Mouse (Mus musculus) kidney, postnatal 14 days (tissue): ENCODE results near the gene Impg1.

Experiments
- DNase-seq: peaks from one replicate; pipeline ENCODE4 v3.0.0; 2022; ENCODE audit warnings: mixed read lengths

The Impg1 gene

GRCm38 (mm10) chr9:80465381-80465780, at the start of gene Impg1:
TSS of gene Impg1 (minus strand) at chr9:80465481.
- DNase-seq, result no peak

GRCm38 (mm10) chr9:80509464-80510153, 44.3 kb upstream of the Impg1 start:
- DNase-seq, result no peak

DNA sequence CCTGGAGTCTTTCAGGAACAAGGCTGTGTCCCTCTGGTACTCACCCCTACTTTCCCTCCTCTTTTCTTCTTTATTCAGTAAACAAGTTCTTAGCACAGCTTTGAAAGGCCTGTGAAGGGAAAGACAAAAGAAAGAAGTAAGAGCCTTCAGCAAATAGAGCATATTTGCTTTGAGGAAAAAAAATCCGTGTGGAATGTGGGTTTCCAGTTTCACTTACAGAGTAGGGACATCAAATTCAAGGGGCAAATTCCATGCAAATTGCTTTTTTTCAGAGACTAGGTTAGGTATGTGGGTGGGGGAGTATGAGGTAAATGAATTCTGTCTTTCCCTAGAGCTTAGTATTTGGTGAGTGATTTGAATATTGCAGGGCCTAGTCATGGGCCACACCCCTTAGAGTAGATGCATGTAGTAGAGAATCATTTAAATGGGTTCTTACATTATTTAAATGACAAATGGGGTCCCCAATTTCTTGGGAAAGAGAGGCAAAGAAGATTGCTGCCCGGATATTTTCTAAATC, 39.3 kb upstream of the Impg1 start:
- DNase-seq, result no peak

GRCm38 (mm10) chr9:80491591-80491990, 26.3 kb upstream of the Impg1 start:
- no peak for DNase-seq

DNA sequence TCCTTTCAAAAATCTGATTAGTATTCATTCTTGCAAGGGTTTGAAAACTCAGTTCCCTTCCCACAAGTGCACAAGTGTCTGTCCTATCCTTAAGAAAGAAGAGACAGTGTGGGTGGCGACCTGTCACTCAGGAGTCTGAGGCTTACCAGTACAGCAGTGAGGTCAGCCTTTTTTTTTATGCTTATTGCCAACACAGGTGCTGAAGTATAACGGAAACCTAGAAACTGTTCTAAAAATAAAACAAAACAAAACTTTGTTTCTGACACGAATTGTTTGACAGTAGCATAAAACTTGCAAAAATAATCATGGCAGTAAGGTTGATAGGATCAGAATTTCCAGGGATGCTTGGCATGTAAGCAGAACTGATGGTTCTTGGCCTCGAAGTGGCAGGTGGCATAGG, 4.9 kb downstream of the Impg1 start:
- DNase-seq, result no peak

- no peak for DNase-seq
These were observed 14.6 kb downstream of the Impg1 start for GRCm38 (mm10) chr9:80450467-80451261.

GRCm38 (mm10) chr9:80441096-80441710, 24.1 kb downstream of the Impg1 start:
- no peak for DNase-seq

DNA sequence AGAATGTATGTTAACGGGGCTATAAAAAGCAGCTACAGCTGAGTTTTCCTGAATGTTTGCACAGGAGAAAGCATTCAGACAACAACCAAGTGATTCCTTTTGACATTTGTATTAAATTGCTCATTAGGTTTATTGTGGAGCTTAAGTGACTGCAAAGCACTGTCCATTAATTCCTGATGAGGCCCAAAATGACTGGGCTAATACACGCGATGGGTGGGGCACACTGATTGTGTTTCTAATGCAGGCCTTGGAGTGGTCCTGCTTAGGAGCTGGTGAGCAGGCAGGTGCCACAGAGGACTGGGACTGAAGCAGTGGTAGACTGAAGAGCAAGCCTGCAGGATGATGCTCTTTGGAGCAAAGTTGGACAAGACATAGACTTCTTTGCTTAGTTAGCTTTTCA, 73.9 kb downstream of the Impg1 start:
- no peak for DNase-seq

- no peak for DNase-seq
These were observed 74.3 kb downstream of the Impg1 start for GRCm38 (mm10) chr9:80391002-80391401.

DNA sequence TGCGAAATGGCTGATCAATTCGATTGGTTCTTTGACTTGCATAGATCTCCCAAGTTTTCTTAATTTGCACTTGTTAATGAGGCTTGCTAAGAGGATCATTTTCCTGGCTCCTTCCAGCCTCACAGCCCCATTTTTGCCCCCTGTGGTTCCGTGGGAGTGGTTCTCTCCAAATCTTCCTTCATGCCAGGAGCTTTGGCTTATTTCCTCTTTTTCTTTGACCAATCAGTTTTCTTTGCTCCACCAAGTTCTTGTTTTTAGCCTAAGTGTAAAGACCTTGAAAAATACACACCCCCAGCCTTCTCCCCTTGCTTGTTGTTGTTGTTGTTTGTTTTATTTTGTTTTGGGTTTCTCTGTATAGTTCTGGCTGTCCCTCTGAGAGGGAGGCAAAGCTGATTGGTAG, 77.4 kb downstream of the Impg1 start:
- no peak for DNase-seq

DNA sequence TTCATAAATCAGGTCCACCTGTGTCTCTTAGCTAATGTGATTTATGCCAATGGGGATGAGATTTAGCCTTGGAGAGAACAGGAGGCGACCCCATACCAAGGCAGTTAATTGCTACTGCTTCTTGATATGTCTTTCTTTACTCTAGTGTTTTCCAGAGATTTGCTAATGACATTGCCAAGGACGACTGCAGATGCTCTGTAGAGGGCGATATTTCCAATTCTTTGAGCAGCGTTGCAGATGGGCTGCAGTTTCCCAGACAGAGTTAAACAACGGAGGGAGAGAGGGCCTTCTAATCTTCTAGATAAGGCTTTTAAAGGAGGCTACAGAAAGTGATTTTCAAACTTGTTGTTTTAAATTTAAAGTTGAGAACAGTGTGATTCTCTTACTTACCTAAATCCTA, 78.8 kb downstream of the Impg1 start:
- peak; percentile 2 for DNase-seq

- peak; percentile 16 for DNase-seq
These were observed 79.3 kb downstream of the Impg1 start for GRCm38 (mm10) chr9:80386000-80386399.

- DNase-seq, result no peak
These were observed 82.6 kb downstream of the Impg1 start for GRCm38 (mm10) chr9:80382711-80383110.

GRCm38 (mm10) chr9:80380078-80380645, 85.1 kb downstream of the Impg1 start:
- DNase-seq, result no peak

GRCm38 (mm10) chr9:80374100-80374499, 91.2 kb downstream of the Impg1 start:
- no peak for DNase-seq

- no peak for DNase-seq
These were observed 92.0 kb downstream of the Impg1 start for GRCm38 (mm10) chr9:80373304-80373739.

DNA sequence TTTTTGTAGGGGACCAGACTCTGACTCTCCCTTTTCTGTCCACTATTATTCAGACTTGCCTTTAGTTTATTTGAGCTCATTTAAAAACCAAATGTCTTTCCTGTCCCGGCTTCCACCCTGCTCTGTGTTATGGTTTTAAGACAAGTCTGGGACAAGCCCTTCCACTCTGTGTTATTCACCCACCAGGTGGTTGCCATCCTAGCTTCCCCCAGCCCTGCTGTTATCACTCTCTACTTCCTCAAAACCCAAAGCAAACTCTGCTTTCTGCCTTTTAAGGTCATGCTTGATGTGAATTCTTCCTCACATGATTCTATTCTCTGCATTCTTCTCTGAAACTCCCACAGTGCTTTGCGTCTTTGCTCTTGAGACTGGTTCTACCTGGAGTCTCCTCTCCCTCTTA, 96.6 kb downstream of the Impg1 start:
- DNase-seq, result no peak

GRCm38 (mm10) chr9:80367520-80368204, 97.6 kb downstream of the Impg1 start:
- DNase-seq, result no peak

DNA sequence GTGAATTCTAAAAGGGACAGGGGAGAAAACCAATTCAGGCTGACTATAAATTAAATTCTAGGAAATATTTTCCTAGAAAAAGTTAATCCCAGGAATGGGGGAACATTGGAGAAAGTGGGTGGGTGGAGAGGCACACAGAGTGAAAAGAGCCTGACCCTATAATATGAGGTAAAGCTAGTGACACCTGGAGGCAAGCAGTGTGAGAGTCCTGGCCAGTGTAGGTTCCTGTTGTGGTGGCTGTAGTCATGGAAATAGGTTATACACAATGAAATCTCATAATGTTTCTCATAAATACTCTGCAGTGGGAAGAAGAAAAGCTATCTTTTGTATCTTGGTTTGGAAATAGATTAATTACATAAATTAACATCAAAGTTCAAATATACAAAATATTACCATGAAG, 105.2 kb downstream of the Impg1 start:
- no peak for DNase-seq

- DNase-seq, result no peak
These were observed 113.5 kb downstream of the Impg1 start for GRCm38 (mm10) chr9:80351678-80352331.

DNA sequence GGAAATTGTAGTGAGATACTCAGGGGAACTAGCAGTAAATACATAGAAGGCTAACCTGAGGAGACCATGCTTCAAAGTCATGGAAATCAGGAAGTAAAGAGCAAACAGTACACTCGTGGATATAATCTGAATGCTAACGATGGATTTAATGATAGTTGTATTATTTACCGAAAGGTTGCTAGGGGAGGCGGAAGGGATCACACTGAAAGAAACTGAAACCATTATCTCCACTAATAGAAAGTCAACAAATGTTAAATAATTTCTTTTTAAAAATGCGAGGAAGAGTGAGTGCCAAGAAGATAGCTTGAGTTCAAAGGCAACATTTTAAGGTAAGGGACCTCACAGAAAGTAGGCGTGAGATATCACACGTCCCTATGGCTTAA, 114.0 kb downstream of the Impg1 start:
- no peak for DNase-seq

DNA sequence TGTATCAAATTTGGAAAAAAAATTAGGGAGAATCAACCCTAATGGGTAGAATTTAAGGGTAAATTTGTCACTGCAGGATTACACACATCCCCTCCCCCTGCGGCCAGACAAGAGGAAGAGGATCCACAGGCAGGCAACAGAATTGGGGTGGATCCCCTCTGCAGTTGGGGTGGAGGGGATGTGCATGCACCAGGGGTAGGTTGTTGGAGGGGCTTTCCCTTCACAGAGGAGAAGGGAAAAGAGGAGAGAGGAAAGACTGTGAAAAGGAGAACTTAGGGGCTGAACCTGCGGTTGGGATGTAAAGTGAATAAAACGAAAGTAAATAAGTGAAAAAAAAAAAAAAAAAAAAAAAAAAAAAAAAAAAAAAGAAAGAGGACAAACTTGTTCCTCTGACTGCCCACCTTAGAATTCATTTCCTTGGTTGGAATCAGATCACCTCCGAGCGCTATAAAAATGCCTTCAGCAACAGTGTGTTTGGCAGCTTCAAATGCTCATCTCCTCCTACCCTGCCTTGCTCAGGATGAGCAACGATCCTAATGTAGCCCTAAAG, 120.8 kb downstream of the Impg1 start:
- no peak for DNase-seq
